Mouse (Mus musculus) olfactory bulb, adult 2 months (tissue): ENCODE results near the gene Asic2. TPM values are rescaled to one million over a fixed set of nuclear protein-coding genes. Genes with fewer than 3 reads are reported as not detected.

Source experiments
- H3K27ac ChIP-seq: fragments of 200-500 bp; 2 replicates; pipeline ENCODE4 v1.5.1; 2012; ENCODE audit warnings: low read depth, low read length; ENCODE audit not compliant: insufficient read depth
- H3K4me1 ChIP-seq: fragments of 200-500 bp; 2 replicates; pipeline ENCODE4 v1.6.1; 2012; ENCODE audit warnings: low read length; ENCODE audit not compliant: control insufficient read depth, insufficient read depth
- H3K4me3 ChIP-seq: fragments of 200-500 bp; 2 replicates; pipeline ENCODE4 v1.5.1; 2012; ENCODE audit warnings: mild to moderate bottlenecking, low read depth, low read length, moderate library complexity; ENCODE audit not compliant: insufficient read depth
- CTCF ChIP-seq: fragments of 200-500 bp; IDR thresholded peaks from 2 replicates; pipeline ENCODE4 v1.5.1; 2012; ENCODE audit warnings: low read depth, mild to moderate bottlenecking, low read length, moderate library complexity; ENCODE audit not compliant: insufficient read depth
- POLR2A ChIP-seq: fragments of 200-500 bp; IDR thresholded peaks from 2 replicates; pipeline ENCODE4 v1.6.1; 2012; ENCODE audit warnings: mild to moderate bottlenecking, low read depth, low read length, moderate library complexity; ENCODE audit not compliant: insufficient read depth
- WGBS: fragments of 180-500 bp; shearing (Covaris S2); methylation state at CpG from one replicate; pipeline ENCODE4 v1.1.7; 2018; 5-methylcytosine and 5-hydroxymethylcytosine counted together
- polyA plus RNA-seq: library from polyadenylated mRNA; stranded (reverse); fragments of >200 nt; gene quantifications from 2 replicates; pipeline ENCODE4 v1.2.4, GENCODE M21; 2012; ENCODE audit warnings: low replicate concordance; ENCODE audit not compliant: missing spikeins, insufficient read depth, insufficient read length

Gene Asic2
- polyA plus RNA-seq, 1 experiment, result not detected

DNA sequence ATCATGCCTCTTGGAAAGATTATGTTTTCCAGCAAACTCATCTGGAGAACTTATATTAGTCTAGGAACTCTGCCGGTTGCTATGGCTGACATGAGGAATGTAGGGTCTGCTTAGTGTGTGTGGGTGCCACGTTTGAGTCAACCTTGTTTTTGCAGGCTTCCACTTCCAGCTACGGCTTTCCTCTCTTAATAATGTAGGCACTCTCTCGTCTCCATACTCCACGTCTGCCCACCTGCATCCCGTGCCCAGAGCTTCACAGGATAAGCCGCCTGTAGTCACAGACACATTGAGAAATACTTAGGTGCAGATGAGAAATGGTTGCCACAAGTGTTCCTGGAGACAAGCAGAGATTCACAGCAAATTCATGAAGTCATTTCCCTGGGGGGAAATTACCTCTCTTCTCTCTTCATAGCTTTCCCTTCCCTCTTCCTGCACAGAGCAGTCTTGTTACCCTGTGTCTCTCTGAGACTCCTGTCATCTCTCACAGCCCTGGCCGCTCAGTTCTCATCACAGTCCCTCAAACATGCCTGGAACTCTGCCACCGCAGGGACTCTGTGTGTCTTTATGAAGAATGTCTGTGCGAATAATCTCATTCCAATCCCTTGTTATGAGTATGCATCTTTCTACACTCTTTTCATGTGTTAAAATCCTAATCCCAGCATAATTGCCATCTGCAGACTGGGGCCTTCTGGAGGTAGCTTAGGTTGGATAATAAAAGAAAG is 102.4 kb downstream of the Asic2 start:
- H3K27ac ChIP-seq, result no peak overlapping the region
- peaks cover 10% of the 10 kb centered on the region for H3K4me1 ChIP-seq
- WGBS, result 61% methylated on average over 10 of the region's 10 CpGs
- TF ChIP-seq CTCF (no peak), POLR2A (no peak)
- H3K4me3 ChIP-seq, result no peak overlapping the region

DNA sequence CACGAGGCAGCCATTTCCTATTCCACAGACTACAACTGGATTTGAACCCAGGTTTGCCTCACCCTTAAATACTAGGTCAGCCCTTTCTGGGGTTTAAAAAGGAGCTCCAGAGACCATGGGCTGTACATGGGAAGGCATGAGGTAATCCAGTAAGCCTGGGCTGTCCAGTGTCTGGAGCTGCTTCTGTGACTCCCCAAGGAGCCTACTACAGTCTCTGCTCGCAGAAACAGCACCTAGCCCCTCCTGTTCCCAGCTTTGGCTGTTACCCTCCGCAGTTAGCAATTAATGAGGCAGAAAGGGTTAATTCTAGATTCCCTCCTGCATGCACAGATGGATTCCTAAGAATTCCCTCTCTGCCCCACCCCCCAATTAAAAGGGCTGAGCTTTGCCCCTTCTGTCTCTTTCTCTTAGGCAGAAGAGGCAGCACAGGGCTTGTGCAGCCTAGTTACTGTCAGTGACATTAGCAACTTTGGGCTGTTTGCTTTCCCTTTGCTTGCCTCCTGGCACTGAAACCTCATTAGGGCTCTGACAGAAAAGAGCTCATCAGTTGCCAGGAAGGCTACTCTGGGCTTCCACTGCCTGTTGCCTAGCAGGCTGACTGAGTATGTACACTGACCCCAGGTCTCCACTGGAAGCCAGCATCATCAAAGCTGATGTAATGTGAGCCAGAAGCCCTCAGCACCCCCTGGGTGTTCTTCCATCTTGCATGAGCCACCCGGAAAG is 107.8 kb downstream of the Asic2 start, which contains the start of gene 5530401A14Rik:
Gene 5530401A14Rik, plus strand, starts transcription at position 424 of the 723 bp plus-strand sequence.
- H3K4me3 ChIP-seq, result no peak within 1 kb of the TSS
- WGBS, result 53% methylated on average over 4 of the region's 4 CpGs
- H3K27ac ChIP-seq, result peak within 1 kb of the TSS; percentile 29; the same call in 1 of the 2 replicates
- TF ChIP-seq CTCF (no peak), POLR2A (no peak)
- H3K4me1 ChIP-seq, result peaks cover 17% of the 10 kb centered on the region

DNA sequence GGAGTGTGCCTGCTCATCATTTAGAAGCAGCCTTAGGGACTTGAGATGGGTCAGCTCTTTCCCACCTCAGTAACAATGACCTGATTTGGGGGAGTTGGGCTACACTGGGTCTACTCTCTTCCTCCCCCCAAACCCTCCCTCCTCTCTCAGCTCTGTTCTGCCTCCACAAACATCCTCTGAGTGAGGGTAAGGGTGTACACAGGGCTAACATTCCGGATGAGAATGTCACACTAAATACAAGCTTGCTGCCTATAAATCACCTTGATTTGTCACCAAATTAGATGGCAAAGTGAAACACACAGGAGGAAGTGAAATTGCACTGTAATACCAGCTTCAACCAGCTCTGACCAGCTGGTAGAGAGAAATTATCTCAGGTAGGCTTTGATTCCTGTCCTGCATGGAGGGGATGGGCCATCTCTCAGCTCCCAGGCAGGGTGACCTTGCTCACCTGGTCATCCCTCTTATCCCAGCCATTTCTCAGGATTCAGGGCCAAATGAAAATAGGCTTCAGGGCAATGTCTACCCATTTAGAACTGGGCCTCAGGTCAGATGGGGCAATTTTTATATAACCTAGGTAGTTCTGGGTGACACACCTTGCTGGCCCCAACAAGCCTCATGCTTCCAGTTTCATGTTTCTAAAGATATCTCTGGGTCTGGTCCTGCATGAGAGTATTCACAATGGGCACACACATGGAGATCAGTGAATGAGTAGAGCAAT is 120.3 kb downstream of the Asic2 start:
- Histone ChIP-seq H3K27ac (no peak overlapping the region), H3K4me3 (no peak overlapping the region), H3K4me1 (peaks cover 9% of the 10 kb centered on the region)
- TF ChIP-seq POLR2A, result no peak
- TF ChIP-seq CTCF, result no peak
- WGBS, result 79% methylated on average over 1 of the region's 1 CpGs

DNA sequence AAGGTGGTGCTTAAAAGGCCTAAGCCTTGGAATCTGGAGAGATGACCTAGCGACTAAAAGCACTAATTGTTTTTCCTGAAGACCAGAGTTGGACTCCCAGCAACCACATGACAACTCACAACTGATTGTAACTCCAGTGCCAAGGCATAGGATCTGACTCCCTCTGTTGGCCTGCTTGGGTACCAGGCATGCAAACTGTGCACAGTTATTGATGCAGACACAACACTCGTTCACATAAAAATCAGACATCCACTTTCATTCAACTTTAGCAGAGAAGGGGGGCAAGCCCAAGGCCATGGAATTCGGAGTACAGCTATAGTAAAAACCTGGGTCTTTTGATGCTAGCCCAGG is 122.6 kb downstream of the Asic2 start:
- Histone ChIP-seq H3K27ac (no peak overlapping the region), H3K4me3 (no peak overlapping the region), H3K4me1 (peaks cover 6% of the 10 kb centered on the region)
- TF ChIP-seq CTCF, result no peak
- no peak for TF ChIP-seq POLR2A
- WGBS, result 93% methylated on average over 3 of the region's 3 CpGs

DNA sequence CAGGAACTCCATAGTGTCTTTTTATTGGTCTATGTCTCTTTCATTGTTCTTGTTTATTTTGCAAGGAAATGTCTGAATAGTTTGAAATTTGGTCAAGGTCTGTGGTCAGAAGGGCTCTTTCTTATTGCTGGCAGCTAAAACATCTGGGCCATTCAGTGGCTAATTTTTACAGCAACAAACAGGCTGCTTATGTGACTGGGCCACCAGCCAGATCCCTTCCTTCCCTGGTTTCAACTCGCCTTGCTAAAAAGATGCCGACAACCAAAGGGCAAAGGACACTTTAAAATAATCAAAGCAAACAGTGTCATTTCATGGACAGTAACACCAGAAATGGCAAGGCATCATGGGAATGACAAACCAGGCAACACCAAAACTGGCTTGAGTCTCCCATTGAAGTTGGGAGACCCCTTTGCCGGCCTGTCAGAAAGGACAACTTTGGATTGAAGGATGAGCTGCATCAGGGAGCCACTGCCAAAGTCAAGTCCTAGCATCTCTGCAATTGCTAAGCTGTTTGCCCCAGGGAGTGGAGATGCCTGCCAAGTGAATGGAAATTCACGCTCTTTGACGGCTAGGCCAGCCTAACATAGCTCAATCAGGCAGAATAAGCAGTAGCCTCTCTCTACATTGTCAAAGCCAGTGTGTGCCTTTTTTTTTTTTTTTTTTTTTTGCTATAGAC is 123.1 kb downstream of the Asic2 start:
- Histone ChIP-seq H3K4me3 (no peak overlapping the region), H3K27ac (no peak overlapping the region), H3K4me1 (peaks cover 5% of the 10 kb centered on the region)
- TF ChIP-seq POLR2A (no peak), CTCF (no peak)
- WGBS, result 62% methylated on average over 5 of the region's 5 CpGs

DNA sequence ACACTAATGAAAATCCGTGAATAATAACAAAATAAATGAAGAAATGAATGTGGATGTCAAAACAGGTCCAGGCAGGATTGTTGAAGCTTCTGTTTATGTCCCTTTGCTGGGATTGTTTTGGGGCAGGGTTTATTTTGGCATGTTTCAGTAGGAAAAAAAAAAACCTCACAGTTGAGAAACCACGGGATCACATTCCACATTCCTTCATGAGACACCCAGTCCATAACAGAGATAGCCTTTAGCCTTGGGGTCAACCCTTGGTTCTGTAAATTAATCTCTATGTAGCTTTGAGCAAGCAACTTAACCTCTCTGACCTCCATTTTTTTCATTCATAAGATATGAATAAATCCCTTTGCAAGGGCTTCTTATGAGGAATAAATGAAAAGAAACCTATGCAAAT is 127.3 kb downstream of the Asic2 start:
- TF ChIP-seq CTCF, result no peak
- TF ChIP-seq POLR2A, result no peak
- WGBS, result 84% methylated on average over 2 of the region's 2 CpGs
- no peak overlapping the region for H3K27ac ChIP-seq

DNA sequence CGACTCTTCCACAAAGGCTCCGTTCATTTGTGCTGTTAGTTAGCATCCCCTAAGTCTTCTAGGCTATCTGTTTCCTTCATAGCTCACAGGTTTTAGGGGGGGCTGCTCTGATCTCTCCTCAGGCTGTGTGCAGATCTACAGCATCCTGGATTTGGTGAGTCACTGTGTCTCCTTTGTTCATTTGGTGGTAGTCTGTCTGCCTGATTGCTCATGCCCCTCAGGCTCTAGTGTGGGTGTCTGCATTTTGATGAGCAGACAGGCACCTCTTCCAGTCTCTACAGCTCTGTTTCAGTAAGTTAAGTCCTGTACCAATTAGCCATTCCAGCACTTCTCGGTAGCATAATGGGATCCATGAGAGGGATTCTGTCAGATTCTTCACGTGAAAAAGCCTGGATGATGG is 129.8 kb downstream of the Asic2 start:
- TF ChIP-seq POLR2A (no peak), CTCF (no peak)
- Histone ChIP-seq H3K4me1 (no peaks in the 10 kb centered on the region), H3K4me3 (no peak overlapping the region), H3K27ac (no peak overlapping the region)
- WGBS, result 63% methylated on average over 4 of the region's 4 CpGs

More for the DNA sequence above, 127.3 kb downstream of the Asic2 start:
- Histone ChIP-seq H3K4me3 (no peak overlapping the region), H3K4me1 (peaks cover 2% of the 10 kb centered on the region; the same call in 1 of the 2 replicates)

DNA sequence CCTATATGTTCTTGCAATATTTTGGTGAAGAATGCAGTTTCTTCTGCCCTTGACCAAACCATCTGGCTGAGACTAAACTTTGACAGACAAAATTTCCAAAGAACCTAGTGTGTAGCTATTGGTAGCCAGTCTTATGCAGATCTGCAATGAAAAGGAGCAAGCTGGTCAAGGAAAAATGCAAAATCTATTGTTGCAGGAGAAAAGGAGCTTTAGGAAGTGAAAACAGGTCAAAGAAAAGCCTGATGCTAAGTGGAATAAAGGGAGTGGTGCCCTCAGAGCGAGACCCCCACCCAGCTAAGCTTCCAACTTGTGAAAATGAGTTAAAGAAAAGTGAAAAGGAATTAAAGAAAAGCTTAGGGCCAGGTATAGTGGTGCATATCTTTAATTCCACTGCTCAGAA is 135.9 kb downstream of the Asic2 start:
- WGBS, result 86% methylated on average over 1 of the region's 1 CpGs
- H3K27ac ChIP-seq, result no peak overlapping the region
- peaks cover 6% of the 10 kb centered on the region for H3K4me1 ChIP-seq
- H3K4me3 ChIP-seq, result no peak overlapping the region
- TF ChIP-seq POLR2A, result no peak

DNA sequence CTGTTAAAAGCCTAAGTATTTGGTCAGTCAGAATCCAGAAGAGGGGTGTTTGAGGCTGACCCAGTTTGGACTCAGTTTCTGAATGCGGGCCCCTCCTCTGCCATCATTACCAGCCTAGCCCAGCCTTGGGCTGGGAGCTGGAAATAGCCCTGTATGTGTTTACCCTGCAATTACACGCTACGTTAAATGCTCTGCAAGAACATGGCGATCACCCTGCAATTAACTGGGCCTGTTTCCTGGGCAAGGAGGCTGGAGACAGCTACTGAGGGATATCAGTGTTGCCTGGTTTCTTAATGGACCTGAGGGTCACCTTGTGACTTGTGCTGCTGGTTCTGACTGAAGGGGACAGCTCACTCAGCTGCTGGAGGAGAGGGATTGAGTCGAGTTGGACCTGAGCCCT is 151.7 kb downstream of the Asic2 start:
- Histone ChIP-seq H3K27ac (0 out of 2 replicates have a peak overlapping the region, but pooled peaks have one; percentile 1), H3K4me3 (no peak overlapping the region), H3K4me1 (peaks cover 10% of the 10 kb centered on the region)
- 32% methylated on average over 5 of the region's 5 CpGs for WGBS
- TF ChIP-seq POLR2A (no peak), CTCF (no peak)
